Mouse (Mus musculus) kidney, adult 2 months (tissue): ENCODE results near the gene Slit3.

Experiments
- CTCF ChIP-seq: fragments of 200-500 bp; conservative IDR thresholded peaks from 2 replicates; pipeline ENCODE4 v1.5.1; 2011; ENCODE audit warnings: low read depth, mild to moderate bottlenecking, control low read depth, low read length, moderate library complexity, mixed read lengths; ENCODE audit not compliant: insufficient read depth, insufficient read length
- POLR2A ChIP-seq: fragments of 200-500 bp; IDR thresholded peaks from one replicate; pipeline ENCODE4 v1.6.1; 2011; ENCODE audit warnings: low read depth, low read length, control low read depth

DNA sequence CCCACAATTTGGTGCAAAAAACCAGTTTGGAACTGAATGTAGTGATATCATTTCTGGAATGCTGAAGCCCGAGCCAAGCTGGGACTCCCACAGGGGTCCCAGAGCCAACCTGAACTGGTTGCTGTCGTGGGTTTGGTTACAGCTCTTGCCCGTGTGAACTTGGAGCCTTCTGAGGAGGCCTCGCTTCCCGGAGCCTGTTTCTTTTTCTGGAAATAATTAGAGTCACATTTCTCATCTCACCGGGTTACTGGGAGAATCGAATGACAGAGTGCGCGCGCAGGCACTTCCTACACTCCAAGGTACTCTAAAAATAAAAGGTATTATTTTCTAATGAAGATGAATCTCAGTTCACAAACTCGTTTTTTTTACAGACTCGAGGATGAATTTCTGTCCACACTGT lies 267.4 kb downstream of the Slit3 start:
- no peak for TF ChIP-seq CTCF
- TF ChIP-seq POLR2A: no peak
